Mouse (Mus musculus) hindbrain, embryonic 10.5 days (tissue): ENCODE measurements around the gene Braf. TPM values are rescaled to one million over a fixed set of nuclear protein-coding genes. Genes with fewer than 3 reads are reported as not detected.

ENCODE experiments used
- DNase-seq: peaks from one replicate; pipeline ENCODE4 v3.0.0-alpha.2; 2017; ENCODE audit warnings: low spot score
- H3K27ac ChIP-seq: fragments of 300-500 bp; sonication (generic); 2 replicates; pipeline ENCODE4 v1.5.1; 2016; ENCODE audit warnings: mild to moderate bottlenecking, moderate library complexity
- H3K27me3 ChIP-seq: fragments of 300-500 bp; sonication (generic); 2 replicates; pipeline ENCODE4 v1.6.1; 2016; ENCODE audit warnings: mild to moderate bottlenecking; ENCODE audit not compliant: poor library complexity, insufficient read depth, severe bottlenecking
- H3K36me3 ChIP-seq: fragments of 300-500 bp; sonication (generic); 2 replicates; pipeline ENCODE4 v1.6.1; 2016; ENCODE audit warnings: mild to moderate bottlenecking, moderate library complexity
- H3K4me1 ChIP-seq: fragments of 300-500 bp; sonication (generic); replicated peaks from 2 replicates; pipeline ENCODE4 v1.6.1; 2016; ENCODE audit warnings: mild to moderate bottlenecking
- H3K4me3 ChIP-seq: fragments of 300-500 bp; sonication (generic); 2 replicates; pipeline ENCODE4 v1.5.1; 2016; ENCODE audit warnings: mild to moderate bottlenecking, moderate library complexity
- H3K9me3 ChIP-seq: fragments of 300-500 bp; sonication (generic); 2 replicates; pipeline ENCODE4 v1.6.1; 2016; ENCODE audit warnings: mild to moderate bottlenecking, moderate library complexity
- WGBS: fragments of 180-500 bp; shearing (Covaris S2); methylation state at CpG from one replicate; pipeline ENCODE4 v1.1.7; 2016; 5-methylcytosine and 5-hydroxymethylcytosine counted together
- polyA plus RNA-seq: library from polyadenylated mRNA; unstranded; fragments of >200 nt; fragmentation: Nextera tagmentation; extraction: Ambion mirVana; gene quantifications from 2 replicates; pipeline ENCODE4 v1.2.1, GENCODE M21; 2016

Gene Braf
- polyA plus RNA-seq, 1 experiment from 2014 or later: 18.4 TPM

GRCm38 (mm10) chr6:39570426-39570825, 154.8 kb downstream of the Braf start:
- peaks cover 17% of the 10 kb centered on the region for H3K4me1 ChIP-seq
- no peak for DNase-seq
- WGBS: 81% methylated on average over 3 of the region's 3 CpGs

GRCm38 (mm10) chr6:39567528-39567927, 157.7 kb downstream of the Braf start:
- 16% methylated on average over 5 of the region's 5 CpGs for WGBS
- no peak overlapping the region for H3K4me3 ChIP-seq
- no peak overlapping the region for H3K27ac ChIP-seq
- H3K36me3 ChIP-seq: no peaks in the 10 kb centered on the region
- no peaks in the 10 kb centered on the region for H3K4me1 ChIP-seq
- no peaks in the 10 kb centered on the region for H3K9me3 ChIP-seq
- no peaks in the 10 kb centered on the region for H3K27me3 ChIP-seq
- DNase-seq: peak; percentile 46

More at GRCm38 (mm10) chr6:39570426-39570825, 154.8 kb downstream of the Braf start:
- Histone ChIP-seq H3K27ac (no peak overlapping the region), H3K36me3 (no peaks in the 10 kb centered on the region), H3K27me3 (no peaks in the 10 kb centered on the region), H3K9me3 (no peaks in the 10 kb centered on the region), H3K4me3 (no peak overlapping the region)

DNA sequence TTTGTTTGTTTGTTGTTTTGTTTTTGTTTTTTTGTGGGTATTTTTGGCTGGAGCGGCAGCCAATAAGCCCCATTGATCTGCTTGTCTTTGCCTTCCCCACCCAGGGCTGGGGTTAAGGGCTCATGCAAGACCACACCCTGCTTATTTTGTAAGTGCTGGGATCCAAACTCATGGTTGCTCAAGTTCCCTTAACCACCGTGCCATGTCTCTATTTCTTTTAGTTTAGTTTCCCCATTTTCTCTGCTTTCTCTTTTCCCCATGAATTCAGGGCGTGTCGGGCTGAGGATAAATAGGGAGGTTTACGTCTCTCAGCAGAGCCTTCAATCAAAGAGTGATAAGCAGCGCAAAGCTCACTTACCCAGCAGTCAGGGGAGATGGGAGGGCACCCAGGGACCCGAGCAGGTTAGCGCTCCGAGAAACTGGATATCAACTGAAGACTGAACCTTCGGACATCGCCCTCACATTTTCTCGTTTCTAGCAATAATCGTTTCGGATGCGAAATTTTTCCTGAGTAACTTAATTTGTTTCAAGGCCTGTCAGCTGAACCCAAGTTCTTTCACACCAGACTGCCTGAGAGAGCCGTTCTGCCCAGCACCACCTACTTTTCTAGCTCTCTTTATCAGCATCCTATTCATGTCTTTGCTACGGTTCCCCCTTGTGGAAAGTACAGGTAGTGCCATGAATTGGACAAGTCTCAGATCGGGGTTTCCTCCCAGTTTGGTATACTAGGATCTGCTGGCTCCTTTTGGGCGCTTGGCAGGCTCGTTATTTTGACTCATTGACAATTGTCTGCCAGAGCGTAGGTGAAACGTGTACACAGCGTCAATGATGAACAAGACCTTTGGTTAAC, 162.9 kb downstream of the Braf start:
- no peak overlapping the region for H3K27ac ChIP-seq
- 20% methylated on average over 23 of the region's 23 CpGs for WGBS

GRCm38 (mm10) chr6:39559276-39559939, 165.9 kb downstream of the Braf start:
- 64% methylated on average over 6 of the region's 6 CpGs for WGBS
- no peaks in the 10 kb centered on the region for H3K27me3 ChIP-seq
- peaks cover 7% of the 10 kb centered on the region for H3K36me3 ChIP-seq
- H3K27ac ChIP-seq: peak overlapping the region; percentile 57
- peaks cover 47% of the 10 kb centered on the region for H3K4me1 ChIP-seq
- no peaks in the 10 kb centered on the region for H3K9me3 ChIP-seq
- no peak for DNase-seq
- no peak overlapping the region for H3K4me3 ChIP-seq

More for the DNA sequence above, 162.9 kb downstream of the Braf start:
- H3K27me3 ChIP-seq: no peaks in the 10 kb centered on the region
- DNase-seq: peak; percentile 79
- no peaks in the 10 kb centered on the region for H3K9me3 ChIP-seq
- no peaks in the 10 kb centered on the region for H3K36me3 ChIP-seq
- peaks cover 22% of the 10 kb centered on the region for H3K4me1 ChIP-seq
- 0 out of 2 replicates have a peak overlapping the region, but pooled peaks have one; percentile 1 for H3K4me3 ChIP-seq

DNA sequence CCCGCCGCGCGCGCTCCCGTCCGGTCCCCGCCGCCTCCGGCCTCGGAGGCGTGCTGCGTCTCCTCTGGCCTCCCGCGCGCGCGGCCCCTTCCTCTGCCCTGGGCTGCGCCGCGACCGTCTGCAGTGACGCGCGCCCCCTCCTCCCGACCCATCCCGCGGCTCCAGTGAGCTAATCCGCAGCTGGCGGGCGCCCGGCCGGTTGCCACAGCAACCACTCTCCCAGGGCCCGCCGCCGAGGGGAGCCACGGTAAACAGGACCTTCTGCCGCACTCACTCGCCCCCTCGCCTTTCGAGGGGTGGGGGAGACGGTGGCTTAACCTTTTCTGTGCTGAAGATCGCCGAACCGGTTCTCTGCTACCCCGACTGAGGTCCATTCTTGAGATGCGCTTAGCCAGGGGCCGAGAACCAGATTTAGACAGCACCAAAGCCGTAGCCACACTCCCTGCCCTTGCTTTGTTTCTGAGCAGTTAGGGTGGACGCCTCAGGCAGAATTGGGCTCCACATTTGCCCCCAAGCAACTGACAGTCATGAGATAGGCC, 167.5 kb downstream of the Braf start, which contains the start of gene Dennd2a:
Gene Dennd2a, minus strand, starts transcription at position 145 of the 539 bp plus-strand sequence.
- H3K9me3 ChIP-seq: no peaks in the 10 kb centered on the region
- WGBS: under 1% methylated on average over 50 of the region's 50 CpGs
- H3K36me3 ChIP-seq: peaks cover 18% of the 10 kb centered on the region
- DNase-seq: peak; percentile 94
- no peaks in the 10 kb centered on the region for H3K27me3 ChIP-seq
- peak within 1 kb of the TSS; percentile 100 for H3K27ac ChIP-seq
- H3K4me1 ChIP-seq: peaks cover 50% of the 10 kb centered on the region
- H3K4me3 ChIP-seq: peak within 1 kb of the TSS; percentile 93

- DNase-seq: peak; percentile 69
- WGBS: under 1% methylated on average over 51 of the region's 54 CpGs
Measured at GRCm38 (mm10) chr6:39556900-39557659, 168.2 kb downstream of the Braf start.

GRCm38 (mm10) chr6:39555648-39555945, 169.7 kb downstream of the Braf start:
- 89% methylated on average over 2 of the region's 2 CpGs for WGBS
- peak overlapping the region; percentile 93 for H3K4me3 ChIP-seq
- H3K9me3 ChIP-seq: no peaks in the 10 kb centered on the region
- H3K4me1 ChIP-seq: peaks cover 59% of the 10 kb centered on the region
- peak overlapping the region; percentile 71 for H3K27ac ChIP-seq
- DNase-seq: no peak
- no peaks in the 10 kb centered on the region for H3K27me3 ChIP-seq
- peaks cover 37% of the 10 kb centered on the region for H3K36me3 ChIP-seq

More at GRCm38 (mm10) chr6:39556900-39557659, 168.2 kb downstream of the Braf start:
- H3K4me3 ChIP-seq: peak overlapping the region; percentile 93
- H3K4me1 ChIP-seq: peaks cover 55% of the 10 kb centered on the region
- peak overlapping the region; percentile 100 for H3K27ac ChIP-seq
- peaks cover 23% of the 10 kb centered on the region for H3K36me3 ChIP-seq
- no peaks in the 10 kb centered on the region for H3K9me3 ChIP-seq
- no peaks in the 10 kb centered on the region for H3K27me3 ChIP-seq

GRCm38 (mm10) chr6:39554888-39555647, 170.2 kb downstream of the Braf start:
- Histone ChIP-seq H3K9me3 (no peaks in the 10 kb centered on the region), H3K4me3 (peak overlapping the region; percentile 93), H3K27ac (peak overlapping the region; percentile 71), H3K36me3 (peaks cover 38% of the 10 kb centered on the region), H3K4me1 (peaks cover 59% of the 10 kb centered on the region), H3K27me3 (no peaks in the 10 kb centered on the region)
- WGBS: 68% methylated on average over 12 of the region's 12 CpGs
- DNase-seq: no peak

Other genes with a start within 250 kb of the Braf start
- gene Dennd2a, start 167.6 kb downstream of the Braf start, polyA plus RNA-seq: 42.7 and 45.6 TPM in 2 replicates
- 29.3 and 30.8 TPM in 2 replicates for gene Adck2, start 151.6 kb downstream of the Braf start, polyA plus RNA-seq
- 0.76 and 1.6 TPM in 2 replicates for gene Gm42420, start 139.7 kb downstream of the Braf start, polyA plus RNA-seq
- gene Ndufb2, start 132.9 kb downstream of the Braf start, polyA plus RNA-seq: 292 and 328 TPM in 2 replicates
- gene Mrps33, start 85.5 kb upstream of the Braf start, polyA plus RNA-seq: 224 and 231 TPM in 2 replicates
- gene Tmem178b, start 147.8 kb upstream of the Braf start, polyA plus RNA-seq: 2.8 and 7.0 TPM in 2 replicates